Mouse (Mus musculus) thymus, adult 2 months (tissue): ENCODE results near the gene Pim1. TPM values are rescaled to one million over a fixed set of nuclear protein-coding genes. Genes with fewer than 3 reads are reported as not detected.
"Not testable (repeated sequence)": the region's sequence is repeated elsewhere in the genome, so short reads cannot be mapped to it uniquely, and the experiment has no call there.

Source experiments
- DNase-seq: peaks from one replicate; pipeline ENCODE4 v3.0.0; 2021
- H3K27ac ChIP-seq: fragments of 200-500 bp; 2 replicates; pipeline ENCODE4 v1.5.1; 2012; ENCODE audit warnings: low read length, control low read depth; ENCODE audit not compliant: control insufficient read depth, insufficient read depth
- H3K27me3 ChIP-seq: fragments of 200-500 bp; 2 replicates; pipeline ENCODE4 v1.6.1; 2012; ENCODE audit warnings: mild to moderate bottlenecking, low read length, moderate library complexity, mixed read lengths; ENCODE audit not compliant: control insufficient read depth, insufficient read depth
- H3K36me3 ChIP-seq: fragments of 200-500 bp; 2 replicates; pipeline ENCODE4 v1.6.1; 2012; ENCODE audit warnings: mild to moderate bottlenecking, low read length, moderate library complexity; ENCODE audit not compliant: control insufficient read depth, insufficient read depth
- H3K4me1 ChIP-seq: fragments of 200-500 bp; replicated peaks from 2 replicates; pipeline ENCODE4 v1.6.1; 2012; ENCODE audit warnings: low read length; ENCODE audit not compliant: control insufficient read depth, insufficient read depth
- H3K4me3 ChIP-seq: fragments of 200-500 bp; 2 replicates; pipeline ENCODE4 v1.5.1; 2012; ENCODE audit warnings: mild to moderate bottlenecking, low read length, control low read depth, moderate library complexity; ENCODE audit not compliant: control insufficient read depth, insufficient read depth
- CTCF ChIP-seq: fragments of 200-500 bp; IDR thresholded peaks from 2 replicates; pipeline ENCODE4 v1.5.1; 2012; ENCODE audit warnings: mild to moderate bottlenecking, control low read depth, low read length, moderate library complexity, borderline replicate concordance; ENCODE audit not compliant: control insufficient read depth, poor library complexity, insufficient read depth; ENCODE audit errors: extremely low read depth
- POLR2A ChIP-seq: fragments of 200-500 bp; IDR thresholded peaks from 2 replicates; pipeline ENCODE4 v1.6.1; 2012; ENCODE audit warnings: mild to moderate bottlenecking, low read length, control low read depth, moderate library complexity; ENCODE audit not compliant: control insufficient read depth, poor library complexity, insufficient read depth; ENCODE audit errors: extremely low read depth
- WGBS: fragments of 180-500 bp; shearing (Covaris S2); methylation state at CpG from one replicate; pipeline ENCODE4 v1.1.7; 2018; 5-methylcytosine and 5-hydroxymethylcytosine counted together
- polyA plus RNA-seq: library from polyadenylated mRNA; depleted of rRNA; stranded (reverse); fragments of >200 nt; gene quantifications from 2 replicates; pipeline ENCODE4 v1.2.3, GENCODE M21; 2012

The Pim1 gene
- polyA plus RNA-seq, 1 experiment, result 92.7 TPM

- 88% methylated on average over 2 of the region's 2 CpGs for WGBS
- no peak overlapping the region for H3K4me3 ChIP-seq
- H3K27me3 ChIP-seq, result no peaks in the 10 kb centered on the region
- TF ChIP-seq CTCF (no peak), POLR2A (no peak)
- no peaks in the 10 kb centered on the region for H3K36me3 ChIP-seq
- no peak for DNase-seq
- H3K4me1 ChIP-seq, result no peaks in the 10 kb centered on the region
- H3K27ac ChIP-seq, result no peak overlapping the region
Measured at GRCm38 (mm10) chr17:29448561-29448960, 42.0 kb upstream of the Pim1 start.

- 90% methylated on average over 34 of the region's 34 CpGs for WGBS
- Histone ChIP-seq H3K27me3 (no peaks in the 10 kb centered on the region), H3K4me1 (no peaks in the 10 kb centered on the region), H3K4me3 (no peak overlapping the region), H3K36me3 (no peaks in the 10 kb centered on the region), H3K27ac (no peak overlapping the region)
- TF ChIP-seq POLR2A, result no peak
- no peak for DNase-seq
Measured at GRCm38 (mm10) chr17:29450899-29451840, 39.4 kb upstream of the Pim1 start.

- Histone ChIP-seq H3K4me1 (no peaks in the 10 kb centered on the region), H3K27ac (no peak overlapping the region), H3K27me3 (no peaks in the 10 kb centered on the region), H3K36me3 (no peaks in the 10 kb centered on the region), H3K4me3 (no peak overlapping the region)
- no peak for TF ChIP-seq POLR2A
- TF ChIP-seq CTCF, result no peak
- DNase-seq, result no peak
- 92% methylated on average over 8 of the region's 8 CpGs for WGBS
Measured at GRCm38 (mm10) chr17:29451841-29452210, 38.7 kb upstream of the Pim1 start.

- H3K27me3 ChIP-seq, H3K4me1 ChIP-seq, H3K4me3 ChIP-seq, H3K27ac ChIP-seq, DNase-seq, H3K36me3 ChIP-seq: not testable (repeated sequence)
- WGBS, result 84% methylated on average over 3 of the region's 3 CpGs
Measured at GRCm38 (mm10) chr17:29454119-29454518, 36.4 kb upstream of the Pim1 start.

GRCm38 (mm10) chr17:29455411-29456120 lies 35.0 kb upstream of the Pim1 start:
- DNase-seq, result no peak
- H3K27me3 ChIP-seq, result no peaks in the 10 kb centered on the region
- TF ChIP-seq POLR2A (no peak), CTCF (no peak)
- WGBS, result 92% methylated on average over 9 of the region's 9 CpGs
- H3K36me3 ChIP-seq, result no peaks in the 10 kb centered on the region
- no peak overlapping the region for H3K27ac ChIP-seq
- no peak overlapping the region for H3K4me3 ChIP-seq
- H3K4me1 ChIP-seq, result peaks cover 6% of the 10 kb centered on the region

- Histone ChIP-seq H3K27me3 (no peaks in the 10 kb centered on the region), H3K4me3 (no peak overlapping the region), H3K27ac (no peak overlapping the region), H3K4me1 (peaks cover 6% of the 10 kb centered on the region), H3K36me3 (no peaks in the 10 kb centered on the region)
- WGBS, result 100% methylated on average over 4 of the region's 4 CpGs
- no peak for TF ChIP-seq POLR2A
- no peak for TF ChIP-seq CTCF
- DNase-seq, result no peak
Measured at GRCm38 (mm10) chr17:29456476-29456875, 34.1 kb upstream of the Pim1 start.
